Mouse (Mus musculus) intestine, embryonic 16.5 days (tissue): ENCODE results near the gene Tmie. TPM values are rescaled to one million over a fixed set of nuclear protein-coding genes. Genes with fewer than 3 reads are reported as not detected.

Source experiments
- ATAC-seq: fragments of 200-750 bp; cut with Nextera tagmentation; 2 replicates; pipeline ENCODE4 v1.8.0; 2017; ENCODE audit warnings: moderate TSS enrichment, moderate library complexity
- H3K27ac ChIP-seq: fragments of 300-500 bp; sonication (generic); 2 replicates; pipeline ENCODE4 v1.5.1; 2014; ENCODE audit warnings: mild to moderate bottlenecking, low read length
- H3K27me3 ChIP-seq: fragments of 300-500 bp; sonication (generic); replicated peaks from 2 replicates; pipeline ENCODE4 v1.6.1; 2014; ENCODE audit warnings: low read length, control low read depth, mixed read lengths; ENCODE audit not compliant: control insufficient read depth, insufficient read depth
- H3K36me3 ChIP-seq: fragments of 300-500 bp; sonication (generic); 2 replicates; pipeline ENCODE4 v1.6.1; 2014; ENCODE audit warnings: low read length, control low read depth; ENCODE audit not compliant: control insufficient read depth, insufficient read depth
- H3K4me1 ChIP-seq: fragments of 300-500 bp; sonication (generic); 2 replicates; pipeline ENCODE4 v1.6.1; 2014; ENCODE audit warnings: low read length, control low read depth, mixed read lengths; ENCODE audit not compliant: control insufficient read depth, insufficient read depth
- H3K4me2 ChIP-seq: fragments of 300-500 bp; sonication (generic); 2 replicates; pipeline ENCODE4 v1.6.1; 2014; ENCODE audit warnings: low read depth, low read length, control low read depth
- H3K4me3 ChIP-seq: fragments of 300-500 bp; sonication (generic); 2 replicates; pipeline ENCODE4 v1.5.1; 2014; ENCODE audit warnings: mild to moderate bottlenecking, low read length
- H3K9ac ChIP-seq: fragments of 300-500 bp; sonication (generic); 2 replicates; pipeline ENCODE4 v1.6.1; 2014; ENCODE audit warnings: low read depth, low read length
- H3K9me3 ChIP-seq: fragments of 300-500 bp; sonication (generic); 2 replicates; pipeline ENCODE4 v1.6.1; 2016; ENCODE audit warnings: low read length, control low read depth; ENCODE audit not compliant: control insufficient read depth
- whole genome bisulfite sequencing: fragments of 180-500 bp; shearing (Covaris S2); extraction: QIAGEN DNeasy Blood & Tissue Kit; methylation state at CpG from one replicate; pipeline ENCODE4 v1.1.7; 2014; 5-methylcytosine and 5-hydroxymethylcytosine counted together
- polyA plus RNA-seq: library from polyadenylated mRNA; unstranded; fragments of >200 nt; fragmentation: Nextera tagmentation; extraction: Ambion mirVana; gene quantifications from 2 replicates; pipeline ENCODE4 v1.2.1, GENCODE M21; 2015

Gene Tmie
- 3.2 and 4.3 TPM in 2 replicates for polyA plus RNA-seq

DNA sequence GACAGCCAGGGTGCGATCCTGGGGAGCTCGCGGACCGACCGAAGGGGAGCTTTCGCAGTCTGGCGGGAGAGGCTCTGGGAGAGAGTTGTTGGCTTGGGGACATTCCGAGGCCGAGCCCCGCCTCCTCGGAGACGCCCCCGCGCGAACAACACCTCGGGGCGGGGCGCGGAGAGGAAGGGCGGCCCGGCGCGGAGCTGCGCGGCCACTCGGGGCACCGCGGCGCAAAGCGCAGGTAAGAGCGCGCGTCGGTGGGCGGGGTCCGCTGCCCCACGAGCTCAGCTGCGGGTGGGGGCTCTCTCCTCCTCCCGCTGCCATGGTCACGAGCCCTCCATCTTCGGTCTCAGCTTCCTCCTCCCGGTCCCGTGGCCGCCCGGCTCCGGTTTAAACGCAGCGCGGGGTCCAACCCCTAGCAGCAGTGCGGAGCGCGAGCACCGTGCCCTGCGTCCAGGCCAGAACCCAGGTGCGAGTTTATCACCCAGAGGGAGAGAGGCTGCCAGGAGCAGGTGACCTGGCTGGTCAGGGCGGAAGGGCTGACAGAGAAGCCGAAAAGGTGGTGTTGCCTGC lies at the start of gene Tmie:
Gene Tmie, minus strand, starts transcription at position 116 of the 564 bp plus-strand sequence.
- WGBS, result under 1% methylated on average over 48 of the region's 57 CpGs
- H3K4me1 ChIP-seq, result peaks cover 24% of the 10 kb centered on the region
- H3K9me3 ChIP-seq, result no peaks in the 10 kb centered on the region
- H3K4me2 ChIP-seq, result peak within 1 kb of the TSS; percentile 86
- H3K36me3 ChIP-seq, result no peaks in the 10 kb centered on the region
- peak within 1 kb of the TSS; percentile 68 for H3K4me3 ChIP-seq
- ATAC-seq, result peak; percentile 84
- H3K27ac ChIP-seq, result peak within 1 kb of the TSS; percentile 70
- peak within 1 kb of the TSS; percentile 70 for H3K9ac ChIP-seq
- no peaks in the 10 kb centered on the region for H3K27me3 ChIP-seq

DNA sequence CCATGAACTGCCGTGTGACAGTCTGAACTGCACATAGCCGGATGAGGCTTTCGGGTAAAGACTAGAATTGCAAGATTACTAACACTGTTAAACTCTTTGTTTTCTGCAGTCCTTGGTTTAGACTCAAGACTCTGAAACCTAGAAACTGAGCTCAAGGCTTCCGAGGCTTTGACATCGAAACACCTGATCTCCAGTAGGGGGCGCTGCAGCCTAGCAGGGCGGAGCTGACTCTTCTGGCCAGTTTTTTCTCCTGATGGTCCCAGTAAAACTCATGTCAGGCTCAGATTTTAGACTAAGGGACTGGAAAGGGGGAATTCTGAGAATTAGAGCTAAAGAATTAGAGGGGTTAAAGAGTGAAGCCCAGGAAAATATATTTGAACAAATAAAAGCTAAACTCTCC lies 42.8 kb upstream of the Tmie start:
- H3K36me3 ChIP-seq, result no peaks in the 10 kb centered on the region
- ATAC-seq, result no peak
- no peak overlapping the region for H3K9ac ChIP-seq
- H3K4me2 ChIP-seq, result no peak overlapping the region
- H3K27me3 ChIP-seq, result no peaks in the 10 kb centered on the region
- no peaks in the 10 kb centered on the region for H3K9me3 ChIP-seq
- H3K4me3 ChIP-seq, result no peak overlapping the region
- WGBS, result 12% methylated on average over 7 of the region's 7 CpGs
- H3K4me1 ChIP-seq, result no peaks in the 10 kb centered on the region
- no peak overlapping the region for H3K27ac ChIP-seq

DNA sequence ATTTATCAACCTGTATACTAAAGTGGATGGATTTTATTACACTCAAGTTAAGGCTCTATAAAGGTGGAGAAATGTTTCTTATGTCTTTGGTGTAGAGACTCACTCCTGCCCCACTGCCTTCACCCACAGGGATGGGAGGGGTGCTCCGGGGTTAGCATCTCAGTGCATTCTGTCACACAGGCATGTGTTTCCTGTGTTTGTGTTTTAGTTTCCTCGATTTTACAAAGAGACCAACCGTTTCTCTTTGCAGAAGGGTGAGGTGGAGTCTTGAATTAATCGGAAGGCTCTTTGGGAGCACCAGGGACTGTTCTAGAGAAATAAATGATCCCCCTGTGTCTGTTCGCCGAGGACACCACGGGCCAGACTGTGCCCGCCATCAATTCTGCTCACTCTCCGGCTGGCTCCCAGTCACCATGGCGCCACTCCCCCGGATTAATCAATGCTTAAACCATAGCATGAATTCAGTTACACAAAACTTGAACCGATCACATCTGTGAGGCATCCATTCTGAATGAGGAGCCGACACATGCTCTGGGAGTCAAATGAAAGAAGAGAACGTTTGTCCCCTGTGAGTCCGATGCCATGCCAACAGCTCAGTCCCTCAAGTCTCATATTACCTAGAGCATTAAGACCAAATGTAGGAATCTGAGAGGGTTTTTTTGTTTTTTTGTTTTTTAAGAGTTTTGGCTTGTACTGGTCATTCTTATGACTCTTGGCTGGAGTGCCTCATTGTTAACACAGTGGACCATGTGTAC lies 40.9 kb upstream of the Tmie start:
- H3K27ac ChIP-seq, result no peak overlapping the region

DNA sequence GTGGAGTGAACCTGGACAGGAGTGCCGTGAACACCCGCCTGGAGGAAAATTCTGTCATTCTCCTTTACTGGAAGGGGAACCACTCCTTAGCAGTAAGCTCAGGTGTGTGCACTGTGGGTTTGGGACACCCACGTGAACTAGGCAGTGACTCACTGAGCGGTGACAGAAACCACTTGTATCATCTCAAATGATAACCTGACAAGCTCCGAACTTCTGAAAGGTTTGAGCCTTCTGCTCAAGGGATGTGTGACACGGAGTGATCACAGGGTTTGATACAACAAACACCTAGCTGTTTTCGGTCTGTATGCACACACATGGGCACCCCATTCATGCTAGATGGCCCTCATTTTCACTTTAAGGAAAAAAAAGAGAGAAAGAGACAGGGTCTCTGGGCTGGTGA lies 36.9 kb upstream of the Tmie start, which contains the start of gene Fam240a:
Gene Fam240a, minus strand, starts transcription at position 76 of the 400 bp plus-strand sequence.
- WGBS, result 92% methylated on average over 7 of the region's 7 CpGs
- Histone ChIP-seq H3K27ac (no peak within 1 kb of the TSS), H3K9me3 (no peaks in the 10 kb centered on the region), H3K4me2 (no peak within 1 kb of the TSS), H3K9ac (no peak within 1 kb of the TSS), H3K27me3 (no peaks in the 10 kb centered on the region), H3K4me1 (no peaks in the 10 kb centered on the region), H3K4me3 (no peak within 1 kb of the TSS), H3K36me3 (no peaks in the 10 kb centered on the region)
- ATAC-seq, result no peak

More for the DNA sequence above, 40.9 kb upstream of the Tmie start:
- Histone ChIP-seq H3K4me3 (no peak overlapping the region), H3K4me2 (no peak overlapping the region), H3K36me3 (no peaks in the 10 kb centered on the region), H3K27me3 (no peaks in the 10 kb centered on the region), H3K9me3 (no peaks in the 10 kb centered on the region), H3K4me1 (no peaks in the 10 kb centered on the region), H3K9ac (no peak overlapping the region)
- 55% methylated on average over 15 of the region's 15 CpGs for WGBS
- ATAC-seq, result no peak

DNA sequence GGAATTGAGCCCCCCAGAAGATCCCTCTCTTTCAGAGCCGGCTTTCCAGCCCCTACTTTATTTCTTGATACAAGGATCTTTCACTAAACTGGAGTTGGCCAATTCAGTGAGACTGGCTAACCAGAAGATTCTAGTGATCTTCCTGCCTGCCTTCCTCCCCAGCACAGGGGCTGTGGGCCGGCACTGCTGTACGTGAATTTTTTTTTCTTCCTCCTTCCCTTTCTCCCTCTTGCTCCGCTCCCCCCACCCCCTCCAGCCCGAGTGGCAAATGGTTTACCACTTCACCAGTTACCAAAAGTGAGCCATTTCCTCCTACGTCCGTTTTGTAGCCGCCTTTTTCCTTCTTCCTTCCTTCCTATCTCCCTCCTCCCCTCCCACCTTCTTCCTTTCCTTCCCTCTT lies 35.6 kb upstream of the Tmie start:
- Histone ChIP-seq H3K36me3 (no peaks in the 10 kb centered on the region), H3K4me3 (no peak overlapping the region), H3K9ac (no peak overlapping the region), H3K27ac (no peak overlapping the region), H3K9me3 (no peaks in the 10 kb centered on the region), H3K27me3 (no peaks in the 10 kb centered on the region), H3K4me1 (no peaks in the 10 kb centered on the region), H3K4me2 (no peak overlapping the region)
- ATAC-seq, result no peak
- 56% methylated on average over 8 of the region's 8 CpGs for WGBS

DNA sequence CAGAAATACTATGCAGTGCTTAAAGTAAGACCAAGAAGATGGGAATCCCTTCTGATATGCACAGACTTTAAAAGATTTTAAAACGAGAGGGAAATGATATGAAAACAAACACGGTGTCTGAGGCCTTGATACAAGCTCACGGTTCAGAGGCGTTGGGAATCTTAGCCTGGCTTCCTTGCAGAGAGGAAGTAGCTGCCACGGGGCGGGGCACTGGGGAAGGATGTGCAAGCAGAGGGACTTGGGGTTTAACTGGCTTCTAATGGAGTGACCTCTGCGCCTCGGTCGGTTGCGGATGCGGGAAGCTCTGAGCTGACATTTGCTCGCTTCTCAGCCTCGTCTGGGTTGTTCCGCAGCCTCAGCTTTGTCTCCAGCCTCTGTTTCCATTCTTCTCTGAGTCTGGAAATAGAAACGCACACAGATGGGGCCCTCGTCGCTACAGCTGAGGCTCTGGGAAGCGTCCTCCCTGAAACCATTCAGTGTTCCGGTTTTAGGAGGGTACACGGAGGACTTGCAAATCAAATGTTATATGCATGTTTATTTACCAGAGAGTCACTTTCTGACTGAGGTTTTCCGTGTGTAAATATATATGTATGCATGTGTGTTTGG lies 34.8 kb upstream of the Tmie start:
- Histone ChIP-seq H3K4me1 (no peaks in the 10 kb centered on the region), H3K27ac (no peak overlapping the region), H3K9ac (no peak overlapping the region)

DNA sequence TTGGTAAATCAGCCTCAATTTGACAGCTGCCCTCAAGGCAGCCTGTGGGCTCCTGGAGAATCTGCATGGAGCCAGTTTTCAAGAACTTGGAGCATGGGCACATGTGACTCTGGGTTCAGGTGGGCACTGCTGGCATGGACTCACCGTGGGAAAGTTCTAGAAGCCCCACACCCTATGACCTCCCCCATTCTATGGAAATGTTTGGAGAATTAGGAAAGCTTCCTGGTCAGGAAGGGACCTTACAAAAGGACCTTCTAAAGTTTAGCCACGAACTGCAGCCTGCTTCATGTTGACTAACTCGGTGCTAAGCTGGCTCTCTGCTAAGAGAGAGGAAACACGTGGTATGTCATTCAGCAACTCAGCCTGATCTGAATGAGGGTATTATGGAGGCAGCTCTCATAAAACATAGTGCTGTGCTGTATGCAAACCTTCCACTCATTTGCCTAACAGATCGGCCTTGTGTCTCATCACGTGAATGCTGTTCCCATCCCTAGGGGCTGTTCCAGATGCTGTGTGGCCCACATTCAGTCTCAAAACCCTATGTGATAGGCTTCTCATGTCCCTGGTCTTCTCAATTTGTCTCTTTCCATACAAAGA lies 29.6 kb upstream of the Tmie start:
- no peaks in the 10 kb centered on the region for H3K27me3 ChIP-seq
- no peaks in the 10 kb centered on the region for H3K4me1 ChIP-seq
- no peaks in the 10 kb centered on the region for H3K9me3 ChIP-seq
- no peak overlapping the region for H3K27ac ChIP-seq
- H3K4me2 ChIP-seq, result no peak overlapping the region
- no peak overlapping the region for H3K9ac ChIP-seq
- WGBS, result 73% methylated on average over 6 of the region's 6 CpGs
- no peaks in the 10 kb centered on the region for H3K36me3 ChIP-seq
- H3K4me3 ChIP-seq, result no peak overlapping the region
- no peak for ATAC-seq

More for the DNA sequence above, 34.8 kb upstream of the Tmie start:
- no peak for ATAC-seq
- Histone ChIP-seq H3K36me3 (no peaks in the 10 kb centered on the region), H3K4me2 (no peak overlapping the region), H3K27me3 (no peaks in the 10 kb centered on the region), H3K4me3 (no peak overlapping the region), H3K9me3 (no peaks in the 10 kb centered on the region)
- 57% methylated on average over 21 of the region's 21 CpGs for WGBS

DNA sequence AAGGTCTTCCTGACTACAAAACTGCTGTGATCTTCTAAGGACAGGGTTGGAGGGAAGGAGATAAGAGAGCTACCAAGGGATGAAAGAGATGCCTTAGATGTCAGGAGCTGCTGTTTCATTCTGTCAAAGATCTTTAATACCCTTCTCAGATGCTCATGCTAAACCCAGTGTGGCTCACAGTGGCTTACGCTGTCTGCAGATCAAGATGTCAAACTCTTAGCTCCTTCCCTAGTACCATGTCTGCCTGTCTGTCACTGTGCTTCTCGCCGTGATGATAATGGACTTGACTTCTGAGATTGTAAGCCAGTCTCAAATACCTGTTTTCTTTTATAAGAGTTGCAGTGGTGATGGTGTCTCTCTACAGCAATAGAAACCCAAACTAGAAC lies 28.7 kb upstream of the Tmie start:
- WGBS, result 95% methylated on average over 3 of the region's 3 CpGs
- Histone ChIP-seq H3K4me2 (no peak overlapping the region), H3K27ac (no peak overlapping the region), H3K27me3 (no peaks in the 10 kb centered on the region), H3K9me3 (no peaks in the 10 kb centered on the region), H3K4me3 (no peak overlapping the region), H3K4me1 (no peaks in the 10 kb centered on the region), H3K9ac (no peak overlapping the region), H3K36me3 (no peaks in the 10 kb centered on the region)
- no peak for ATAC-seq

DNA sequence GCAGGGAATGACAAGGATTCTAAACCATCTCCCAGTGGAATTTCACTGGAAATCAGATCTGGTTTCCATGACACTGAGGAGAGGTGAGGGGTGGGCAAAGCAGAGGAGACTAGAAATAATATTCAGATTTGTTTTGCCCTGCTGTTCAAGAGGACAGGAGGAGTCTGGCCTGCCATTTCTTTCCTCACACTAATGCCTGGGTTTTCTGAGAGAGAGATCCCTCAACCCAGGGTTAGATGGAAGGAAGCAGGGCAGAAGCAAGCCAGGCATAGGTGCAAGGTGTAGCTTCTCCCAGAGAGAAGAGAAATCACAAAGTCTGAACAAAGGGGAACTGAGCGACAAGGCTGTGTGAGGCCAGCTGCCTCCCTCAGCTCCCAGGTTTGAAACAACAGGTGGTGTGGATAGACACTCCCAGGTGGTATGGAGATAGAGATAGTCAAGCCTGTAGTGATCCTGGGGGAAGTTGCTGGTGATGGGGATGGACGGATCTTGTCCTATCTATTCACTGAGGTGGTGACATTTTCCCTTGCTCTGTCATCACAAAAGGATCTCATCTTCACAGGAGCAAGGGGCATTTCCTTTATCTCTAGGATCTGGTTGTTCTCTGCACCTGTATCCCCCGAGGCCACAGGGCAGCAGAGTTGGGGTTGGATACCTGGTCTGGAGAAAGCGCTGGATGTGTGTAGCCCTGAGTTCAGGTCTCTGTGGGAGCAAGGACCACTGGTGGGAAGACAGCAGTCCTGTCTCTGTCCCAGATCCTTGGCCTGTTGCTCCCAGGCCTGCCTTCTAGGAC lies 28.1 kb upstream of the Tmie start:
- Histone ChIP-seq H3K27ac (no peak overlapping the region), H3K4me1 (no peaks in the 10 kb centered on the region), H3K27me3 (no peaks in the 10 kb centered on the region), H3K9me3 (no peaks in the 10 kb centered on the region), H3K4me3 (no peak overlapping the region), H3K9ac (no peak overlapping the region), H3K36me3 (no peaks in the 10 kb centered on the region), H3K4me2 (no peak overlapping the region)
- 82% methylated on average over 4 of the region's 4 CpGs for WGBS
- no peak for ATAC-seq
